Mouse (Mus musculus) thymus, postnatal 0 days (tissue): ENCODE measurements at regions not wholly inside any gene's neighbourhood (a gene's known extent, or its start where the extent isn't known, plus 50 kb on each side); places are given as distances from the start of the nearest gene placed in this dataset.
A peak's percentile ranks its signal among the peaks of the same experiment; 100 is the strongest.
"Not testable (repeated sequence)": the region's sequence is repeated elsewhere in the genome, so short reads cannot be mapped to it uniquely, and the experiment has no call there.

Source experiments
- DNase-seq: peaks from one replicate; pipeline ENCODE4 v3.0.0-alpha.2; 2015; ENCODE audit warnings: low spot score

- DNase-seq, result no peak
Observed at GRCm38 (mm10) chr6:37692758-37693157, 162.8 kb downstream of the Akr1d1 start.

GRCm38 (mm10) chr6:37696074-37696473, 166.1 kb downstream of the Akr1d1 start:
- no peak for DNase-seq

GRCm38 (mm10) chr6:37703946-37704345, 166.7 kb upstream of the Trim24 start:
- no peak for DNase-seq

- DNase-seq, result no peak
Observed at GRCm38 (mm10) chr6:37705733-37706145, 164.9 kb upstream of the Trim24 start.

GRCm38 (mm10) chr6:37707671-37708070, 162.9 kb upstream of the Trim24 start:
- not testable (repeated sequence) for DNase-seq

GRCm38 (mm10) chr6:37711766-37712165, 158.8 kb upstream of the Trim24 start:
- DNase-seq, result no peak

GRCm38 (mm10) chr6:37713411-37713810, 157.2 kb upstream of the Trim24 start:
- DNase-seq, result peak; percentile 56

GRCm38 (mm10) chr6:37714223-37714928, 156.2 kb upstream of the Trim24 start:
- DNase-seq, result peak; percentile 85

GRCm38 (mm10) chr6:37721736-37722135, 148.9 kb upstream of the Trim24 start:
- no peak for DNase-seq

- DNase-seq, result no peak
Observed at GRCm38 (mm10) chr6:37723337-37723736, 147.3 kb upstream of the Trim24 start.

- no peak for DNase-seq
Observed at GRCm38 (mm10) chr6:37724240-37724639, 146.4 kb upstream of the Trim24 start.

- DNase-seq, result no peak
Observed at GRCm38 (mm10) chr6:37728621-37729020, 142.0 kb upstream of the Trim24 start.

- DNase-seq, result no peak
Observed at GRCm38 (mm10) chr6:37729165-37729564, 141.4 kb upstream of the Trim24 start.

- no peak for DNase-seq
Observed at GRCm38 (mm10) chr6:37730500-37731239, 139.9 kb upstream of the Trim24 start.

- peak; percentile 59 for DNase-seq
Observed at GRCm38 (mm10) chr6:37732385-37732784, 138.2 kb upstream of the Trim24 start.

- no peak for DNase-seq
Observed at GRCm38 (mm10) chr6:37735288-37735961, 135.2 kb upstream of the Trim24 start.

- DNase-seq, result no peak
Observed at GRCm38 (mm10) chr6:37735962-37736297, 134.7 kb upstream of the Trim24 start.

GRCm38 (mm10) chr6:37740982-37741889, 129.4 kb upstream of the Trim24 start:
- DNase-seq, result no peak

- not testable (repeated sequence) for DNase-seq
Observed at GRCm38 (mm10) chr6:37741916-37742315, 128.7 kb upstream of the Trim24 start.

GRCm38 (mm10) chr6:37744679-37745078, 125.9 kb upstream of the Trim24 start:
- DNase-seq, result peak; percentile 52

- DNase-seq, result no peak
Observed at GRCm38 (mm10) chr6:37745393-37746100, 125.1 kb upstream of the Trim24 start.
